Comparison of ENCODE assay signal across 22 mouse cellular contexts in the genomic region with DNA sequence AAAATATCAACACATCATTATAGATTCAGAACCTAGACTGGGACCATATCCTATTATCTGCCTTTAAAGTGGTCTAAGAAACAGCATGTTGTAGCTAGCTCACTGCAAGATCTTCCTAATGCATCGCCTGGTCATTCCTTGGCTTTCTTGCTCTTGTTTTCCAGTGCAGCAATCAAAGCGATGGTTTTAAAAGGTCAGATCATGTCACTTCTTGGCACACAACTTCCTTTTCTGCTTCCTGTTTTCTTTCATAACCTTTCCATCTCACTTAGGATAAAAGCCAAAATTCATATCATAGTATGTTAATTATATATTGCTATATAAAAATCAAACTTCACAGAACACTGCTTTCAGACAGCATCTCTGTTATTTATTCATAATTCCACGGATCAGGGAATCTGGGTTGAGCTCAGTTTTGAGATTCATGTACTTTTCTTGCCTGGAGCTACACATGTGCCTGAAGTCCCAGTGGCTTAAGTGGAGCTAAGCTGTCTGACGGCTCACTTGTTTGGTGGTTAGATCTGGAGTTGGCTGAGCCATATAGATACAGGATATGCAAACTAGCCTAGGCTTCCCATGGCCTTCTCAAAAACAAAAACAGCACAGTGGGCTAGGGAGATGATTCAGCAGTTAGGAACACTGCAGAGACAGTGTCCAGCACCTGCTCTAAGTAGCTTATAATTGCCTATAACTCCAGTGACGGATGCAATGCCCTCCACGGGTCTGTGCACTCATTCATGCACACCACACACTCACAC. TPM values are rescaled to one million over a fixed set of nuclear protein-coding genes. Genes with fewer than 3 reads are reported as not detected.
A peak's percentile ranks its signal among the peaks of the same experiment; 100 is the strongest.
DNase-seq lines count a peak whose midpoint lies in the region; ATAC-seq lines count a peak whose summit lies in the region.
"Had no signal": no experiment of that assay in that cellular context is flagged by ENCODE, and none has a peak within 500 bp of the region (broad histone marks: within the 10 kb centered on the region; RNA-seq: fewer than 3 reads in every experiment).

No protein-coding gene starts in this region.

- no peak overlapping the region for H3K4me3 ChIP-seq in kidney, embryonic 16.5 days (ENCODE audit: low read length)
- H3K4me3 ChIP-seq in intestine, embryonic 15.5 days (replicated peaks), result no peak overlapping the region
- H3K4me3 ChIP-seq: forebrain, embryonic 10.5 days; gastrocnemius, adult 2 months; heart, embryonic 12.5 days; hindbrain, embryonic 12.5 days had no signal

- DNase-seq in kidney, adult 11 months, result no peak
- DNase-seq in 416B (ENCODE audit: low read depth) (peak; percentile 76), adipocyte (ENCODE audit: low spot score) (peak; percentile 39)
- no peak for DNase-seq in thymus, postnatal 4 days
- DNase-seq: adrenal gland, postnatal 10 days; cerebellum, adult 11 months; cerebellum, adult 8-10 months; cerebellum, postnatal 14 days; gastrocnemius, adult 2 months; gastrocnemius, postnatal 36 days; heart, adult 18-20 months; heart, postnatal 36 days had no signal

- peaks cover 7% of the 10 kb centered on the region; the same call in 1 of the 2 replicates for H3K9me3 ChIP-seq in kidney, embryonic 16.5 days (ENCODE audit: low read length)
- H3K9me3 ChIP-seq in intestine, embryonic 15.5 days, result peaks cover 4% of the 10 kb centered on the region; the same call in 1 of the 2 replicates

- no peak overlapping the region for H3K4me2 ChIP-seq in kidney, embryonic 16.5 days (replicated peaks; ENCODE audit: low read depth, low read length)
- H3K4me2 ChIP-seq in intestine, embryonic 15.5 days (replicated peaks), result no peak overlapping the region
- H3K4me2 ChIP-seq: heart, embryonic 12.5 days; hindbrain, embryonic 12.5 days had no signal

- 63% methylated on average over 6 of the region's 6 CpGs for WGBS in kidney, embryonic 16.5 days
- 79% methylated on average over 6 of the region's 6 CpGs for WGBS in intestine, embryonic 15.5 days

- ATAC-seq in kidney, embryonic 16.5 days (ENCODE audit: low FRiP score, low TSS enrichment), result peak; percentile 12; the same call in 1 of the 2 replicates
- peak; percentile 50 for ATAC-seq in megakaryocyte, adult 5-6 weeks (ENCODE audit: poor library complexity, severe bottlenecking)
- no peak for ATAC-seq in intestine, embryonic 15.5 days
- no peak for ATAC-seq in monocyte, adult 5-6 weeks (replicated peaks; ENCODE audit: insufficient number of reproducible peaks, low FRiP score, low TSS enrichment, poor library complexity, severe bottlenecking)
- ATAC-seq: forebrain, embryonic 14.5 days; hindbrain, embryonic 16.5 days; inflammation-experienced regulatory T-cells, adult 6 months had no signal

- no peaks in the 10 kb centered on the region for H3K36me3 ChIP-seq in kidney, embryonic 16.5 days (ENCODE audit: insufficient read depth, low read length)
- no peaks in the 10 kb centered on the region for H3K36me3 ChIP-seq in intestine, embryonic 15.5 days
- H3K36me3 ChIP-seq: forebrain, embryonic 10.5 days; heart, embryonic 12.5 days; hindbrain, embryonic 12.5 days had no signal

- H3K9ac ChIP-seq in kidney, embryonic 16.5 days (replicated peaks; ENCODE audit: low read length), result no peak overlapping the region
- no peak overlapping the region for H3K9ac ChIP-seq in intestine, embryonic 15.5 days
- H3K9ac ChIP-seq: heart, embryonic 12.5 days; hindbrain, embryonic 12.5 days had no signal

- no peaks in the 10 kb centered on the region for H3K27me3 ChIP-seq in kidney, embryonic 16.5 days (ENCODE audit: insufficient read depth, low read length)
- no peaks in the 10 kb centered on the region for H3K27me3 ChIP-seq in intestine, embryonic 15.5 days (replicated peaks)
- H3K27me3 ChIP-seq: heart, embryonic 12.5 days; hindbrain, embryonic 12.5 days had no signal

- no peak overlapping the region for H3K27ac ChIP-seq in kidney, embryonic 16.5 days (ENCODE audit: low read length)
- no peak overlapping the region for H3K27ac ChIP-seq in intestine, embryonic 15.5 days
- H3K27ac ChIP-seq: forebrain, embryonic 10.5 days; gastrocnemius, adult 2 months; hindbrain, embryonic 12.5 days had no signal

- H3K4me1 ChIP-seq in kidney, embryonic 16.5 days (ENCODE audit: insufficient read depth, low read length), result no peaks in the 10 kb centered on the region
- no peaks in the 10 kb centered on the region for H3K4me1 ChIP-seq in intestine, embryonic 15.5 days (replicated peaks)
- H3K4me1 ChIP-seq: forebrain, embryonic 10.5 days; heart, embryonic 12.5 days; hindbrain, embryonic 12.5 days had no signal

RNA-seq across cellular contexts. Expression of gene C2cd5, which starts 32.1 kb away (rescaled TPM):
- polyA plus RNA-seq in kidney, embryonic 16.5 days (2015; fragmentation: Nextera tagmentation; extraction: Ambion mirVana), result 35.3 and 40.3 TPM in 2 replicates
- 51.0 and 52.8 TPM in 2 replicates for total RNA-seq in megakaryocyte, adult 5-6 weeks (2015)
- 48.4 and 60.4 TPM in 2 replicates for total RNA-seq in megakaryocyte, adult 5-6 weeks (2017)
- 19.8 and 22.0 TPM in 2 replicates for polyA plus RNA-seq in intestine, embryonic 15.5 days (2015; fragmentation: Nextera tagmentation; extraction: Ambion mirVana)
- 27.2 to 49.6 TPM (median 31.8 TPM) in 3 replicates for total RNA-seq in monocyte, adult 5-6 weeks (2017)

RNA-seq across cellular contexts. Expression of gene Etnk1, which starts 34.9 kb away (rescaled TPM):
- 32.2 and 34.0 TPM in 2 replicates for polyA plus RNA-seq in kidney, embryonic 16.5 days (2015; fragmentation: Nextera tagmentation; extraction: Ambion mirVana)
- total RNA-seq in megakaryocyte, adult 5-6 weeks (2015), result 40.5 and 41.2 TPM in 2 replicates
- total RNA-seq in megakaryocyte, adult 5-6 weeks (2017), result 47.6 and 53.7 TPM in 2 replicates
- 17.9 and 18.6 TPM in 2 replicates for polyA plus RNA-seq in intestine, embryonic 15.5 days (2015; fragmentation: Nextera tagmentation; extraction: Ambion mirVana)
- total RNA-seq in monocyte, adult 5-6 weeks (2017), result 56.9 to 89.0 TPM (median 61.3 TPM) in 3 replicates

Comparison
In these comparisons a context has a peak if more than half of its experiments do, and no peak if none do; other contexts are left out.
1. ATAC-seq: peak in kidney, embryonic 16.5 days (single experiment) and megakaryocyte, adult 5-6 weeks (single experiment); none in intestine, embryonic 15.5 days (single experiment) and monocyte, adult 5-6 weeks (single experiment).
2. DNase-seq: peak in 416B (single experiment) and adipocyte (single experiment); none in kidney, adult 11 months (single experiment) and thymus, postnatal 4 days (single experiment).